Mouse (Mus musculus) heart, embryonic 15.5 days (tissue): ENCODE measurements around the gene Slc9a6. TPM values are rescaled to one million over a fixed set of nuclear protein-coding genes. Genes with fewer than 3 reads are reported as not detected.

Experiments
- ATAC-seq: fragments of 200-750 bp; cut with Nextera tagmentation; replicated peaks from 2 replicates; pipeline ENCODE4 v1.8.0; 2017; ENCODE audit warnings: low read depth, moderate TSS enrichment; ENCODE audit not compliant: insufficient number of reproducible peaks, insufficient read depth, low FRiP score
- H3K27ac ChIP-seq: fragments of 300-500 bp; sonication (generic); 2 replicates; pipeline ENCODE4 v1.5.1; 2015; ENCODE audit warnings: mild to moderate bottlenecking, inconsistent platforms
- H3K27me3 ChIP-seq: fragments of 300-500 bp; sonication (generic); 2 replicates; pipeline ENCODE4 v1.6.1; 2015; ENCODE audit warnings: inconsistent platforms
- H3K36me3 ChIP-seq: fragments of 300-500 bp; sonication (generic); 2 replicates; pipeline ENCODE4 v1.6.1; 2015; ENCODE audit warnings: mild to moderate bottlenecking, inconsistent platforms
- H3K4me1 ChIP-seq: fragments of 300-500 bp; sonication (generic); replicated peaks from 2 replicates; pipeline ENCODE4 v1.6.1; 2015; ENCODE audit warnings: inconsistent platforms
- H3K4me2 ChIP-seq: fragments of 300-500 bp; sonication (generic); 2 replicates; pipeline ENCODE4 v1.6.1; 2015; ENCODE audit warnings: inconsistent platforms, mild to moderate bottlenecking, moderate library complexity
- H3K4me3 ChIP-seq: fragments of 300-500 bp; sonication (generic); 2 replicates; pipeline ENCODE4 v1.5.1; 2015; ENCODE audit warnings: mild to moderate bottlenecking, inconsistent platforms
- H3K9ac ChIP-seq: fragments of 300-500 bp; sonication (generic); 2 replicates; pipeline ENCODE4 v1.6.1; 2015; ENCODE audit warnings: mild to moderate bottlenecking, inconsistent platforms
- H3K9me3 ChIP-seq: fragments of 300-500 bp; sonication (generic); replicated peaks from 2 replicates; pipeline ENCODE4 v1.6.1; 2016; ENCODE audit warnings: inconsistent platforms
- WGBS: fragments of 180-500 bp; shearing (Covaris S2); methylation state at CpG from one replicate; pipeline ENCODE4 v1.1.7; 2015; ENCODE audit warnings: mixed read lengths; 5-methylcytosine and 5-hydroxymethylcytosine counted together
- microRNA-seq: library from miRNA; unstranded; fragments of <30 nt; microRNA quantifications from one replicate; pipeline ENCODE4, GENCODE M21; 2016
- polyA plus RNA-seq: library from polyadenylated mRNA; unstranded; fragments of >200 nt; fragmentation: Nextera tagmentation; extraction: Ambion mirVana; gene quantifications from 2 replicates; pipeline ENCODE4 v1.2.1, GENCODE M21; 2015

The Slc9a6 gene
- polyA plus RNA-seq, 1 experiment from 2014 or later, result 7.2 TPM

- Histone ChIP-seq H3K9ac (no peak overlapping the region), H3K4me3 (no peak overlapping the region), H3K9me3 (no peaks in the 10 kb centered on the region), H3K4me2 (no peak overlapping the region), H3K27ac (no peak overlapping the region), H3K4me1 (no peaks in the 10 kb centered on the region), H3K27me3 (no peaks in the 10 kb centered on the region), H3K36me3 (no peaks in the 10 kb centered on the region)
- WGBS, result 77% methylated on average over 6 of the region's 6 CpGs
- no peak for ATAC-seq
These were observed 87.7 kb downstream of the Slc9a6 start for GRCm38 (mm10) chrX:56697199-56697780.

- H3K4me3 ChIP-seq, result no peak overlapping the region
- no peak for ATAC-seq
- WGBS, result 67% methylated on average over 4 of the region's 4 CpGs
- H3K4me1 ChIP-seq, result no peaks in the 10 kb centered on the region
- H3K27me3 ChIP-seq, result no peaks in the 10 kb centered on the region
- no peak overlapping the region for H3K27ac ChIP-seq
- H3K9ac ChIP-seq, result no peak overlapping the region
- H3K4me2 ChIP-seq, result no peak overlapping the region
- H3K9me3 ChIP-seq, result no peaks in the 10 kb centered on the region
- no peaks in the 10 kb centered on the region for H3K36me3 ChIP-seq
These were observed 88.3 kb downstream of the Slc9a6 start for GRCm38 (mm10) chrX:56697886-56698285.

- Histone ChIP-seq H3K9me3 (no peaks in the 10 kb centered on the region), H3K27me3 (no peaks in the 10 kb centered on the region), H3K36me3 (no peaks in the 10 kb centered on the region), H3K9ac (no peak overlapping the region), H3K4me3 (no peak overlapping the region), H3K27ac (no peak overlapping the region), H3K4me1 (no peaks in the 10 kb centered on the region), H3K4me2 (no peak overlapping the region)
- 71% methylated on average over 3 of the region's 3 CpGs for WGBS
- ATAC-seq, result no peak
These were observed 91.7 kb downstream of the Slc9a6 start for GRCm38 (mm10) chrX:56701261-56701660.

- no peak overlapping the region for H3K4me2 ChIP-seq
- ATAC-seq, result no peak
These were observed 94.5 kb downstream of the Slc9a6 start for GRCm38 (mm10) chrX:56703965-56704562.

GRCm38 (mm10) chrX:56708592-56709370, 99.2 kb downstream of the Slc9a6 start:
- no peaks in the 10 kb centered on the region for H3K9me3 ChIP-seq
- H3K4me2 ChIP-seq, result no peak overlapping the region
- WGBS, result 69% methylated on average over 6 of the region's 6 CpGs
- no peaks in the 10 kb centered on the region for H3K27me3 ChIP-seq
- no peak for ATAC-seq
- H3K9ac ChIP-seq, result no peak overlapping the region
- H3K36me3 ChIP-seq, result no peaks in the 10 kb centered on the region
- no peak overlapping the region for H3K4me3 ChIP-seq
- H3K4me1 ChIP-seq, result no peaks in the 10 kb centered on the region
- H3K27ac ChIP-seq, result no peak overlapping the region

More at GRCm38 (mm10) chrX:56703965-56704562, 94.5 kb downstream of the Slc9a6 start:
- Histone ChIP-seq H3K9ac (no peak overlapping the region), H3K9me3 (no peaks in the 10 kb centered on the region), H3K4me3 (no peak overlapping the region), H3K27me3 (no peaks in the 10 kb centered on the region), H3K27ac (no peak overlapping the region), H3K4me1 (no peaks in the 10 kb centered on the region), H3K36me3 (no peaks in the 10 kb centered on the region)
- WGBS, result 63% methylated on average over 8 of the region's 8 CpGs

- H3K4me1 ChIP-seq, result no peaks in the 10 kb centered on the region
- H3K4me2 ChIP-seq, result no peak overlapping the region
- no peak overlapping the region for H3K4me3 ChIP-seq
- WGBS, result 81% methylated on average over 1 of the region's 1 CpGs
- no peaks in the 10 kb centered on the region for H3K9me3 ChIP-seq
- no peak overlapping the region for H3K9ac ChIP-seq
- H3K27me3 ChIP-seq, result no peaks in the 10 kb centered on the region
- H3K27ac ChIP-seq, result no peak overlapping the region
- H3K36me3 ChIP-seq, result no peaks in the 10 kb centered on the region
- ATAC-seq, result no peak
These were observed 101.0 kb downstream of the Slc9a6 start for GRCm38 (mm10) chrX:56710522-56710921.

GRCm38 (mm10) chrX:56712666-56713065, 103.1 kb downstream of the Slc9a6 start:
- Histone ChIP-seq H3K4me1 (no peaks in the 10 kb centered on the region), H3K4me2 (no peak overlapping the region), H3K9ac (no peak overlapping the region), H3K27ac (no peak overlapping the region), H3K4me3 (no peak overlapping the region), H3K36me3 (no peaks in the 10 kb centered on the region), H3K27me3 (no peaks in the 10 kb centered on the region), H3K9me3 (no peaks in the 10 kb centered on the region)
- ATAC-seq, result no peak
- 69% methylated on average over 1 of the region's 1 CpGs for WGBS

Small RNA genes within 50 kb of the gene (microRNA-seq; reads per million reads assigned to microRNA genes)
- gene Mir5116, result 0.84 reads per million

Other genes starting within 250 kb of the Slc9a6 start
- 1.5 and 2.8 TPM in 2 replicates for gene Smim10l2a, start 235.2 kb upstream of the Slc9a6 start, polyA plus RNA-seq
- gene Gm2174, start 161.8 kb upstream of the Slc9a6 start, polyA plus RNA-seq, result 2.1 and 2.9 TPM in 2 replicates
- 16.2 and 17.2 TPM in 2 replicates for gene Ints6l, start 154.9 kb upstream of the Slc9a6 start, polyA plus RNA-seq
- gene Gm10477, start 85.0 kb upstream of the Slc9a6 start, polyA plus RNA-seq, result not detected in 2 replicates
- 0.18 TPM in 1 of 2 replicates, not detected in the other for gene Gm648, start 60.2 kb upstream of the Slc9a6 start, polyA plus RNA-seq
- 22.2 and 23.0 TPM in 2 replicates for gene Mmgt1, start 11.7 kb upstream of the Slc9a6 start, polyA plus RNA-seq
- 189 and 203 TPM in 2 replicates for gene Fhl1, start 122.0 kb downstream of the Slc9a6 start, polyA plus RNA-seq
- 2.1 and 2.2 TPM in 2 replicates for gene Map7d3, start 212.6 kb downstream of the Slc9a6 start, polyA plus RNA-seq